Mouse (Mus musculus): ENCODE data around the gene Slc26a11. TPM values are rescaled to one million over a fixed set of nuclear protein-coding genes. Genes with fewer than 3 reads are reported as not detected.

Slc26a11 gene
- polyA plus RNA-seq (2015; fragmentation: Nextera tagmentation; extraction: Ambion mirVana): 9.5 and 12.3 TPM in 2 replicates

DNA sequence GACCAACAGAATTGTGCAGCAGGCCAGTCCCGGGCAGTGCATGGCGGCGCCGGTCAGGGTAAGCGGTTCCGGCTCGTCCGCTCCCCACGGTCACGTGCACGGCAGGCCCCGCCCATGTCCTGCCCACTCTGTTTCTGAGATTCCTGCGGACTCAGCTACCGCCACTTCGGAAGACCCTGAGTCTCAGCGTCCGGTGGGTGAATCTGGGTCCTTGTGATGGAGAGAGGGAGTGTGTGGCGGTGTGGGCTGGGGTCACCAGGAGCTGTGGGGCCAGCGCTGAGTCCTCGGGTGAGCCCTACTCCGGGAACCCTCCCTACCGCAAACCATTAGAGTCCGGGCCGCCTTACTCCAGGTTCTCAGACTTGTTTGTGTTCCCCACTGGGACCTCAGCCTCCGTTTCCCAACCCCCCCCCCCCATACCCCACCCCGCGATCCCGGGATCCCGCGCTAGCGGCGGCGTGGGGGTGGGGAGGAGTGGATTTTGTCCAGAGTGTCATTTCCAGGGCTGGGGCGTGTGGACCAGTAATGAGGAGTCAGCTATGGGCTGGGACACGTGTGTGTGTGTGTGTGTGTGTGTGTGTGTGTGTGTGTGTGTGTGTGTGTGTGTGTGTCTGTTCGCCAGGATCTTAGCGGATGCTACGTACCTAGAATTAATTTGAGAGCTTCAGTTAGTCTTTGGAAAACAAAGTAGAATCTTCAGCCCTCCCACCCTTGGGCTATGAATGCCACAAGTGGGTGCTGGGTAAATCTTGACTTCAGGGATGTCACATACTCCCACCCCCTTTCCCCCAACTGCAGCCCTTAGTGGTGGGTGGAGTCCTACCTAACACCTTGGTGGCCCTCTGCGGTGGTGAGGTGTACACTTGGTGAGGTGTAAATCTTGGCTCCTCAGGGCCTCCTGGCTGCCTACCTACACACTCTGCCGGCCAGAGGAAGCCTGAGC lies at the start of gene Slc26a11, which contains the start of gene Sgsh:
Gene Slc26a11 (plus strand): TSS at position 115 of the 943 bp plus-strand sequence.
Gene Sgsh (minus strand): TSS at position 94 of the 943 bp plus-strand sequence.
- ATAC-seq (ENCODE audit: borderline replicate concordance, extremely low read depth, low FRiP score, low TSS enrichment): peak; percentile 93
- WGBS: under 1% methylated on average over 39 of the region's 40 CpGs
- H3K9ac ChIP-seq: peak within 1 kb of the TSS; percentile 58

DNA sequence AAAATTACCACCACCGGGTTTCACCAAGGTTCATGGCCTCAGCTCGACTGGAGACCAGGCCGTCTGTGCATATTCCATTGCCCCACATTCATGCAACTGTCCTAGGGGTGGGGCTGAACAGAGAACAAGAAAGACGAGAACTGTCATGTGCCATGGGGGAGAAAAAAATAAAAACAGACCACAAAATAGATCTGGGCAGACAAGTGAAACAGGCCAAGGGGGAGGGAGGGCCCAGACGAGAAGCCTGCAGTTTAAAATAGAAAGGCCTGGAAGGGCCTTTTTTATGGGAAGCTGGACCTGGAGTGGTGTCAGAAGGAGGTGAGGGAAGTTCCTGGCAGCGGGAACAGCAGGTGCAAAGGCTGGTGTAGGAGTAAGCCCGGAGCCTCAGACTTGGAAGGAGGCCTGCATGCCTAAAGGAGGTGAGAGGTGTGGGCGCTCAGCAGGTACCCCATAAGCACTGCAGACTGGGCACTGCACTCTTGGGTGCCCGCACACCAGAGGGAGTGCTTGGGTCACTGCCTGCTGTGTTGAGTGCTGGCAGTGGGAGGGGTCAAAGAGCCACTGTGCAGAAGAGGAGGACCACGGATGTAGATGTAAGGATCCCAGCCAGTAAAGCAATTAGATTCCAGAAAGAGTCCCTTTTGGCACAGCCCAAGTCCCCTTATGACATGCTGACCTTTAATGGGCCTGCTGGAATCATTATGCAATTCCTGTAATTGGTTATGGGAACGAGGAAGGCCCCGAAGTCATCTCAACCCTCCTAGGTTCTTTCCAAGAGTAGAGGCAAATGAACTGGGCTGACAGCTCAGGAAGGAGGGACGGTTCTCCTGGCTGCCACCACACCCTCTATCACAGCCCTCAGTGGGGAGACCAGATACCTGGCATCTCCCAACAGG lies 48.3 kb upstream of the Slc26a11 start:
- 42% methylated on average over 13 of the region's 13 CpGs for WGBS
- H3K4me3 ChIP-seq: no peak overlapping the region
- H3K27me3 ChIP-seq: peaks cover 10% of the 10 kb centered on the region; the same call in 1 of the 2 replicates
- H3K36me3 ChIP-seq: no peaks in the 10 kb centered on the region
- no peak overlapping the region for H3K4me2 ChIP-seq
- H3K9me3 ChIP-seq: no peaks in the 10 kb centered on the region
- no peaks in the 10 kb centered on the region for H3K4me1 ChIP-seq
- ATAC-seq (ENCODE audit: borderline replicate concordance, extremely low read depth, low FRiP score, low TSS enrichment): no peak
- H3K9ac ChIP-seq: no peak overlapping the region
- no peak overlapping the region for H3K27ac ChIP-seq

More for the DNA sequence above, at the start of gene Slc26a11, which contains the start of gene Sgsh:
- Histone ChIP-seq H3K4me1 (peaks cover 20% of the 10 kb centered on the region), H3K27me3 (no peaks in the 10 kb centered on the region), H3K4me2 (peak within 1 kb of the TSS; percentile 93), H3K9me3 (no peaks in the 10 kb centered on the region), H3K27ac (peak within 1 kb of the TSS; percentile 90), H3K36me3 (peaks cover 5% of the 10 kb centered on the region; the same call in 1 of the 2 replicates), H3K4me3 (peak within 1 kb of the TSS; percentile 81)

DNA sequence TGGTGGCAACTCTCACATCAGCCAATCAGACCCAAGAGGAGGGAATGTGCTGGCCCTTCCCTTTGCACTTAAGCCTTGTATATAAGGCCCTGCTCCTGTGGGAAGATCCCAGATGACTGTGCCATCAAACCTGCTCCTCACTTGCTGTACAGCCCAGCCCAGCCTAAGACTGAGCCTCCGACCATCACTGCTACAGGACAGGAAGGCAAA lies 47.8 kb upstream of the Slc26a11 start, which contains the start of gene Card14:
Gene Card14 (plus strand): TSS at position 111 of the 210 bp plus-strand sequence.
- 43% methylated on average over 1 of the region's 1 CpGs for WGBS
- Histone ChIP-seq H3K27ac (no peak within 1 kb of the TSS), H3K27me3 (peaks cover 10% of the 10 kb centered on the region; the same call in 1 of the 2 replicates), H3K4me3 (no peak within 1 kb of the TSS), H3K9me3 (no peaks in the 10 kb centered on the region), H3K9ac (no peak within 1 kb of the TSS), H3K4me1 (no peaks in the 10 kb centered on the region), H3K36me3 (no peaks in the 10 kb centered on the region), H3K4me2 (no peak within 1 kb of the TSS)
- no peak for ATAC-seq (ENCODE audit: borderline replicate concordance, extremely low read depth, low FRiP score, low TSS enrichment)

DNA sequence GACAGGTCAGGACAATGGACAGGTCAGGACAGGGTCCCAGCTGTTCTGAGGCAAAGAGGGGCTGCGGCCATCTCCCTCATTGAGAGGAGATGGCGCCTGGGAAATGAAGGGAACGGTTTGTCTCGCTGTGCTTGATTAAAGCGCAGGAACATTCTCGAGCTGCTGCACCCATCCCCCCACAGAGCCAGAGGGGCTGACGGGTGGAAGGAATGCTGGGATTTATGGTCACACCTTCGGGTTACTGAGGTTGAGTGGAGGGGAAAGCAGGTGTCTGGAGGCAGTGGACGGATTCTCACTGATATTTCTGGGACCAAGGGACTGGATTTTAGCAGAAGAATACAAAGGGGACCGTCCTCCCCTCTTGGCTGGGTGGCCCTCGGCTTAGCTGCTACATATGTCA lies 47.4 kb upstream of the Slc26a11 start:
- WGBS: 10% methylated on average over 11 of the region's 11 CpGs
- H3K4me3 ChIP-seq: no peak overlapping the region
- no peaks in the 10 kb centered on the region for H3K36me3 ChIP-seq
- H3K9me3 ChIP-seq: no peaks in the 10 kb centered on the region
- no peak overlapping the region for H3K4me2 ChIP-seq
- ATAC-seq (ENCODE audit: borderline replicate concordance, extremely low read depth, low FRiP score, low TSS enrichment): no peak
- H3K27ac ChIP-seq: no peak overlapping the region
- H3K9ac ChIP-seq: no peak overlapping the region
- no peaks in the 10 kb centered on the region for H3K4me1 ChIP-seq
- peaks cover 10% of the 10 kb centered on the region; the same call in 1 of the 2 replicates for H3K27me3 ChIP-seq

DNA sequence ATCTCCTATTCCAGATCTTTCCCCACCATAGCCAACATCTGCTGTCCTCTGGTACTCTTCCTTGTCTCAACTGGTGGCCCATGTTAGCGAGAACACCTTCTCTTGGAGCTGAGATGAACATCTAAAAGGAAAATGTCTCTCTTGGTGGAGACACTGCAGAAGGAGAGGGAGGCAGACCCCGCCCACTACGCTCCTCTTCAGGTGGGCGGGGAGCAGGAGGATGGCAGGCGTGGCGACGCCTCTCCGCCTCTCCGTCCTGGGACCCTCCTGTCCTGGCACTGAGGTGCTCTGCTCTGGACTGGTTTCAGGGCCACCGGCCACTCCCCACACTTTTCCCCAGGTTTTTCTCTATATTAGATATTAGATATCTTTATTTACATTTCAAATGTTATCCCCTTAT lies 44.7 kb upstream of the Slc26a11 start:
- no peaks in the 10 kb centered on the region for H3K36me3 ChIP-seq
- no peak overlapping the region for H3K27ac ChIP-seq
- WGBS: 13% methylated on average over 10 of the region's 10 CpGs
- H3K9me3 ChIP-seq: no peaks in the 10 kb centered on the region
- H3K27me3 ChIP-seq: peaks cover 10% of the 10 kb centered on the region; the same call in 1 of the 2 replicates
- no peaks in the 10 kb centered on the region for H3K4me1 ChIP-seq
- H3K9ac ChIP-seq: no peak overlapping the region
- no peak for ATAC-seq (ENCODE audit: borderline replicate concordance, extremely low read depth, low FRiP score, low TSS enrichment)
- H3K4me2 ChIP-seq: no peak overlapping the region
- no peak overlapping the region for H3K4me3 ChIP-seq

DNA sequence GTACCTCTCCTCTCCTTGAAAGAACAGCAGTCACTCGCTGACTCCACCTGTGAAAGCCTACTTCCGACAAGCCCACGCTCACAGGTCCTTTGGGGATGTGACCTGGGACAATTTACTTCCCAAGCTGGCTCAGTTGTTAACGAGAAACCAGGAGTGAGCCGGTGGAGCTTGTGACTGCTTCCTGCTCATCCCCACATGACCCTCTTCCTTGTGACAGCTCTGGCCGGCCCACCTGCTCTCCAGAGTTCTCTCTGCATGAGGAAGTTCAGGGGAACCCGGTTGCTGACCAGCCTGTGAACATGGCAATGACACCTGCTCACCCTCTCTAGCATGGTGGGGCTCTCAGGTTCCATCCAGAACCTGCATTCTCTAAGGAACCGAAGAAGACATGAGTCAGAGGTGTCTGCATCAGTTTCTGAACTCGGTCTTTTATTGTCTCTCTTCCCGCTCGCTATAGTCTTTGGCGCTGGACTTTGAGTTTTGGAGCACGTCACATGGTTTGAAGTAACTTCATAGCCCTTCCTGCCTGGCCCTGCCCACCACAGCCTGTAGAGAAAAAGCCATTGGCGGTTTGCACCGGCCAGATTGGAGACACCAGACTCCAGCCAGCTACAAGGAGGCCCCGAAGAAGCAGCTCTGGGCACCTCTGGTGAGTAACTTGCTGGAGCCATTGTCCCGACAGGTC lies 41.0 kb upstream of the Slc26a11 start:
- H3K9ac ChIP-seq: no peak overlapping the region
- no peak for ATAC-seq (ENCODE audit: borderline replicate concordance, extremely low read depth, low FRiP score, low TSS enrichment)
- WGBS: 69% methylated on average over 17 of the region's 17 CpGs
- H3K4me1 ChIP-seq: no peaks in the 10 kb centered on the region
- H3K4me2 ChIP-seq: no peak overlapping the region
- H3K36me3 ChIP-seq: no peaks in the 10 kb centered on the region
- peaks cover 10% of the 10 kb centered on the region; the same call in 1 of the 2 replicates for H3K27me3 ChIP-seq
- no peak overlapping the region for H3K27ac ChIP-seq
- no peaks in the 10 kb centered on the region for H3K9me3 ChIP-seq
- no peak overlapping the region for H3K4me3 ChIP-seq

DNA sequence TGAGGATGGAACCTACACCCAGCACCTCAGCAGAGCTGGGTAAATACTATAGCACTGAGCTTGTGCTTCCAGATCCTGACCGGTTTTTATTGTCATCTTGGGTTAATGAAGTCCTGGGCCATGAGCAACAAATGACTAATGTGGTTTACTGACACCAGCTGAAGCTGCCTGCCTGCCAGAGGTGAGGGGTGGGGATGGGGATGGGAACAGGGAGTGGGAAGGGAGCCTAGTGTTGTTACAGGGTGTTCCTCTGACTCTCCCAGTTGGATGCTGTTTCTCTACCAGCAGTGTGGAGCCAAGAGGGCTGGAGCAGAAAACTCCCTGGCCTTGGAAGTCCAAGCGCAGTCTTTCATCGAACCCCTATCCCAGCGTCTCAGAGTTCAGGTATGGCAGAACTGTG lies 38.6 kb upstream of the Slc26a11 start:
- no peaks in the 10 kb centered on the region for H3K4me1 ChIP-seq
- no peak overlapping the region for H3K27ac ChIP-seq
- no peak overlapping the region for H3K4me3 ChIP-seq
- no peaks in the 10 kb centered on the region for H3K9me3 ChIP-seq
- whole genome bisulfite sequencing: 74% methylated on average over 4 of the region's 4 CpGs
- H3K9ac ChIP-seq: no peak overlapping the region
- no peak overlapping the region for H3K4me2 ChIP-seq
- no peak for ATAC-seq (ENCODE audit: borderline replicate concordance, extremely low read depth, low FRiP score, low TSS enrichment)
- H3K27me3 ChIP-seq: no peaks in the 10 kb centered on the region
- H3K36me3 ChIP-seq: no peaks in the 10 kb centered on the region

DNA sequence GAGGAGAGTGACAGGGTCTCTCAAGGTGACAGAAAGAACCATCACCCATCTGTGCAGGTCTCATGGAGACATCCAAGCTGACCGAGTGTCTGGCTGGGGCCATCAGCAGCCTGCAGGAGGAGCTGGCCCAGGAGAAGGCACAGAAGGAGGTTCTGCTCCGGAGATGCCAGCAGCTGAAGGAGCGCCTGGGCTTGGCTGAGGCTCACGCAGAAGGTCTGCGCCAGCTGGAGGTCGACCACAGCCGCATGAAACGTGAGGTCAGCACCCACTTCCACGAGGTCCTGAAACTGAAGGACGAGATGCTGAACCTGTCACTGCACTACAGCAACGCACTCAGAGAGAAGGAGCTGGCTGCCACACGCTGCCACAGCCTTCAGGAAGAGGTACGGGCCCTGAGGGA lies 32.8 kb upstream of the Slc26a11 start:
- WGBS: 63% methylated on average over 13 of the region's 13 CpGs
- Histone ChIP-seq H3K27ac (no peak overlapping the region), H3K4me1 (no peaks in the 10 kb centered on the region), H3K27me3 (no peaks in the 10 kb centered on the region), H3K9ac (no peak overlapping the region), H3K4me3 (no peak overlapping the region), H3K9me3 (no peaks in the 10 kb centered on the region), H3K4me2 (no peak overlapping the region), H3K36me3 (no peaks in the 10 kb centered on the region)
- no peak for ATAC-seq (ENCODE audit: borderline replicate concordance, extremely low read depth, low FRiP score, low TSS enrichment)

DNA sequence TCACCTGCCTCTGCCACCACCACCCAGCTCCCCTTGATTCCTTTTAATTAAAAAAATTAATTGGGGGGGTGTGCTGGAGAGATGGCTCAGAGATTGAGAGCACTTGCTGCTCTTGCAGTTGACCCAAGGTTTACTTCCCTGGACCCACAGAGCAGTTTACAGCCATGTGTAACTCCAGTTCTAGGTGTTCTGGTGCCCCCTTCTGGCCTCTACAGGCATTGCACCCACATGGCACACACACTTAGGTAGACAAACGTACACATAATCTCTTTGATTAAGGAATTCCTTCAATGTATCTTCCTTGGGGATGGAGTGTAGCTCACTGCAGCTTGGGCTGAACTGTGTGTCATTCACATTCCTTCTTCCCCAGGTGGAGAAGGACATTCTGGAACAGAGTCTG lies 30.3 kb upstream of the Slc26a11 start:
- Histone ChIP-seq H3K4me3 (no peak overlapping the region), H3K9ac (no peak overlapping the region), H3K4me1 (no peaks in the 10 kb centered on the region), H3K4me2 (no peak overlapping the region), H3K27me3 (no peaks in the 10 kb centered on the region), H3K9me3 (no peaks in the 10 kb centered on the region), H3K27ac (no peak overlapping the region), H3K36me3 (no peaks in the 10 kb centered on the region)
- WGBS: 73% methylated on average over 1 of the region's 1 CpGs
- no peak for ATAC-seq (ENCODE audit: borderline replicate concordance, extremely low read depth, low FRiP score, low TSS enrichment)

DNA sequence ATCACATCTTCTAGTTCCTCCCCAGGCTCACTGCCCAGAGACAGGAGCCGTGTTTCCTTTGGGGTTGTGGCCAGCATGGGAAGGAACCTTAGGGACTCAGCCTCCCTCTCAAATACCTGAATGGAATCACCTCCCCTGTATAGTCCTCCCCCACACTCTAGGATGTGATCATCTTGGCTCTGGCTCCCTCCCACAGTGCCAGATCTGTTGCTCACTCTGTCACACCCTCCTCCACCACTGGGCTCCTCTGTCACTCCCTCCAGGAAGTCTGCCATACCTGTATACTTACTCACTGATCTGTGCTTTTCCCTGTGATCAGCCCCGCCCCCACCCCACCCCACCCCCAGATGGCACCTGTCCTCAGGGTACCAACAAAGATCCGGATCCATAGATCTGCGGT lies 24.8 kb upstream of the Slc26a11 start:
- no peaks in the 10 kb centered on the region for H3K36me3 ChIP-seq
- no peaks in the 10 kb centered on the region for H3K4me1 ChIP-seq
- no peaks in the 10 kb centered on the region for H3K27me3 ChIP-seq
- ATAC-seq (ENCODE audit: borderline replicate concordance, extremely low read depth, low FRiP score, low TSS enrichment): no peak
- no peaks in the 10 kb centered on the region for H3K9me3 ChIP-seq
- H3K4me2 ChIP-seq: no peak overlapping the region
- no peak overlapping the region for H3K27ac ChIP-seq
- no peak overlapping the region for H3K9ac ChIP-seq
- H3K4me3 ChIP-seq: no peak overlapping the region
- 58% methylated on average over 4 of the region's 4 CpGs for WGBS

DNA sequence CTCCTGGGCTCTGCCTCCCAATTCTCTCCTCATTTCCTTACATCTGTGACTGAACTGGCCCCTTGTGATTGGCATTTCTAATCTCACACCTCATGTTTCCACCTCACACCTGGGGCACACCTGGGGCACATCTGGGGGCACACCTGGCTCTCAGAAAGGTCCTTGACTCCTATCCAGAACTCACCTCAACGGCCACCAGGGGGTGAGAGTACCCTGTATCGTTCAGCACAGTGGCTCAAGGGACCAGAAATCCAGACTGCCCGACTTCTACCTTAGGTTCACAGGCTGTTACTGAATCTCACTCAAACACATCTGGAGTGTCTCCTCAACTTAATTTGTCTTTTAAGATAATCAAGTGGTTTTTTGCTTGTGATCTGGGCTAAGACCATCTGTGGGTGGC lies 23.4 kb upstream of the Slc26a11 start:
- H3K36me3 ChIP-seq: no peaks in the 10 kb centered on the region

More for the DNA sequence above, 23.4 kb upstream of the Slc26a11 start:
- 27% methylated on average over 3 of the region's 3 CpGs for WGBS
- H3K27ac ChIP-seq: no peak overlapping the region
- no peak overlapping the region for H3K4me2 ChIP-seq
- no peaks in the 10 kb centered on the region for H3K9me3 ChIP-seq
- no peak overlapping the region for H3K4me3 ChIP-seq
- H3K9ac ChIP-seq: no peak overlapping the region
- no peaks in the 10 kb centered on the region for H3K4me1 ChIP-seq
- no peak for ATAC-seq (ENCODE audit: borderline replicate concordance, extremely low read depth, low FRiP score, low TSS enrichment)
- no peaks in the 10 kb centered on the region for H3K27me3 ChIP-seq
